Comparison of ENCODE assay signal across 9 mouse cellular contexts in genomic region chr1:17980604-17981003, GRCm38 (mm10).
DNase-seq lines count a peak whose midpoint lies in the region.
"Had no signal": no experiment of that assay in that cellular context is flagged by ENCODE, and none has a peak within 500 bp of the region (broad histone marks: within the 10 kb centered on the region; RNA-seq: fewer than 3 reads in every experiment).

No protein-coding gene starts in this region.

- intact Hi-C loops in left cerebral cortex, postnatal 36 days (cut with DNase I): loop anchor here (1.0 to 10.0 kb wide), 2 partner anchors 126 to 816 kb away; no protein-coding TSS in a partner anchor

- H3K4me3 ChIP-seq in hindbrain, embryonic 10.5 days: no peak overlapping the region
- H3K4me3 ChIP-seq: megakaryocyte, embryonic 14.5 days had no signal

- peaks cover 13% of the 10 kb centered on the region; the same call in 1 of the 2 replicates for H3K27me3 ChIP-seq in hindbrain, embryonic 10.5 days (ENCODE audit: insufficient read depth, poor library complexity, severe bottlenecking)
- H3K27me3 ChIP-seq: megakaryocyte, embryonic 14.5 days had no signal

- DNase-seq in adrenal gland, postnatal 36 days: peak; percentile 1 to 8
- no peak for DNase-seq in adrenal gland, adult 18-20 months (ENCODE audit: low spot score in 2 of 2)
- peak; percentile 48 for DNase-seq in testis, postnatal 10 days (ENCODE audit: low spot score)
- no peak for DNase-seq in testis, postnatal 14 days (ENCODE audit: low spot score)
- peak; percentile 18 for DNase-seq in hindbrain, embryonic 10.5 days (ENCODE audit: low spot score)
- peak; percentile 4 to 7 for DNase-seq in left cerebral cortex, postnatal 36 days (ENCODE audit: low spot score in 2 of 2)
- peak; percentile 1 for DNase-seq in yolk sac, embryonic 10.5 days (ENCODE audit: low spot score)
- no peak for DNase-seq in heart, adult 11 months

- H3K36me3 ChIP-seq in hindbrain, embryonic 10.5 days: no peaks in the 10 kb centered on the region

- H3K27ac ChIP-seq in hindbrain, embryonic 10.5 days: no peak overlapping the region

- 13% methylated on average over 3 of the region's 3 CpGs for WGBS in hindbrain, embryonic 10.5 days

- no peaks in the 10 kb centered on the region for H3K9me3 ChIP-seq in hindbrain, embryonic 10.5 days
- H3K9me3 ChIP-seq: megakaryocyte, embryonic 14.5 days had no signal

- no peaks in the 10 kb centered on the region for H3K4me1 ChIP-seq in hindbrain, embryonic 10.5 days (replicated peaks)
- H3K4me1 ChIP-seq: megakaryocyte, embryonic 14.5 days had no signal

Comparison
In these comparisons a context has a peak if more than half of its experiments do, and no peak if none do; other contexts are left out.
1. DNase-seq: peak in adrenal gland, postnatal 36 days (2 of 2), testis, postnatal 10 days (single experiment), hindbrain, embryonic 10.5 days (single experiment), left cerebral cortex, postnatal 36 days (2 of 2) and yolk sac, embryonic 10.5 days (single experiment); none in adrenal gland, adult 18-20 months (0 of 2), testis, postnatal 14 days (single experiment) and heart, adult 11 months (single experiment).